Mouse (Mus musculus) limb, embryonic 14.5 days (tissue): ENCODE measurements around the gene Mus81. TPM values are rescaled to one million over a fixed set of nuclear protein-coding genes. Genes with fewer than 3 reads are reported as not detected.

Source experiments
- ATAC-seq: fragments of 200-750 bp; cut with Nextera tagmentation; 2 replicates; pipeline ENCODE4 v1.8.0; 2017; ENCODE audit warnings: low read depth, moderate number of reproducible peaks, moderate TSS enrichment; ENCODE audit not compliant: low FRiP score
- DNase-seq: peaks from one replicate; pipeline ENCODE4 v3.0.0-alpha.2; 2015; ENCODE audit warnings: low spot score
- H3K27ac ChIP-seq: fragments of 300-500 bp; sonication (generic); replicated peaks from 2 replicates; pipeline ENCODE4 v1.5.1; 2014; ENCODE audit warnings: low read depth, mild to moderate bottlenecking, low read length, moderate library complexity, mixed read lengths
- H3K27me3 ChIP-seq: fragments of 300-500 bp; sonication (generic); 2 replicates; pipeline ENCODE4 v1.6.1; 2014; ENCODE audit warnings: low read length, mixed read lengths; ENCODE audit not compliant: control insufficient read depth, insufficient read depth
- H3K36me3 ChIP-seq: fragments of 300-500 bp; sonication (generic); 2 replicates; pipeline ENCODE4 v1.6.1; 2014; ENCODE audit warnings: mild to moderate bottlenecking, low read length, moderate library complexity, mixed read lengths; ENCODE audit not compliant: control insufficient read depth, insufficient read depth
- H3K4me1 ChIP-seq: fragments of 300-500 bp; sonication (generic); 2 replicates; pipeline ENCODE4 v1.6.1; 2014; ENCODE audit warnings: antibody characterized with exemption, low read length, mixed read lengths; ENCODE audit not compliant: control insufficient read depth, insufficient read depth
- H3K4me2 ChIP-seq: fragments of 300-500 bp; sonication (generic); replicated peaks from 2 replicates; pipeline ENCODE4 v1.6.1; 2014; ENCODE audit warnings: low read depth, mild to moderate bottlenecking, low read length, moderate library complexity; ENCODE audit not compliant: severe bottlenecking
- H3K4me3 ChIP-seq: fragments of 300-500 bp; sonication (generic); replicated peaks from 2 replicates; pipeline ENCODE4 v1.5.1; 2014; ENCODE audit warnings: low read length
- H3K9ac ChIP-seq: fragments of 300-500 bp; sonication (generic); 2 replicates; pipeline ENCODE4 v1.6.1; 2014; ENCODE audit warnings: mild to moderate bottlenecking, low read depth, low read length, moderate library complexity; ENCODE audit not compliant: severe bottlenecking
- H3K9me3 ChIP-seq: fragments of 300-500 bp; sonication (generic); 2 replicates; pipeline ENCODE4 v1.6.1; 2016; ENCODE audit warnings: low read length; ENCODE audit not compliant: control insufficient read depth
- POLR2A ChIP-seq: fragments of 200-500 bp; IDR thresholded peaks from 2 replicates; pipeline ENCODE4 v1.8.0; 2012; ENCODE audit warnings: inconsistent platforms, mild to moderate bottlenecking, moderate library complexity, borderline replicate concordance; ENCODE audit not compliant: insufficient read depth, insufficient read length; ENCODE audit errors: extremely low read depth
- WGBS: fragments of 180-500 bp; shearing (Covaris S2); extraction: QIAGEN DNeasy Blood & Tissue Kit; methylation state at CpG from one replicate; pipeline ENCODE4 v1.1.7; 2014; 5-methylcytosine and 5-hydroxymethylcytosine counted together
- polyA plus RNA-seq, 2 experiments: library from polyadenylated mRNA; depleted of rRNA in 1 of 2; stranded (reverse) in 1 of 2; unstranded in 1 of 2; fragments of >200 nt; fragmentation: Nextera tagmentation in 1 of 2; extraction: Ambion mirVana in 1 of 2; gene quantifications; 2 replicates each; pipeline versions ENCODE4 v1.2.1 to v1.2.3; 2012 to 2014

Mus81 gene
- polyA plus RNA-seq (2012; rRNA removed) (40.8 and 53.5 TPM in 2 replicates), polyA plus RNA-seq (2014; fragmentation: Nextera tagmentation; extraction: Ambion mirVana) (33.9 and 38.7 TPM in 2 replicates)

GRCm38 (mm10) chr19:5487768-5488550 is at the start of gene Mus81:
Gene Mus81, minus strand, starts transcription at chr19:5488402.
- peaks cover 43% of the 10 kb centered on the region for H3K36me3 ChIP-seq

GRCm38 (mm10) chr19:5532520-5532919 is 44.3 kb upstream of the Mus81 start:
- TF ChIP-seq POLR2A: no peak
- no peak overlapping the region for H3K4me2 ChIP-seq

More at GRCm38 (mm10) chr19:5487768-5488550, at the start of gene Mus81:
- peaks cover 19% of the 10 kb centered on the region for H3K4me1 ChIP-seq
- peak within 1 kb of the TSS; percentile 77 for H3K4me2 ChIP-seq
- H3K27me3 ChIP-seq: no peaks in the 10 kb centered on the region
- DNase-seq (peak; percentile 96), ATAC-seq (peak; percentile 71)
- peak within 1 kb of the TSS; percentile 93 for H3K27ac ChIP-seq
- TF ChIP-seq POLR2A: peak; percentile 27; the same call in 1 of the 2 replicates
- H3K9me3 ChIP-seq: no peaks in the 10 kb centered on the region
- peak within 1 kb of the TSS; percentile 57 for H3K4me3 ChIP-seq
- WGBS: under 1% methylated on average over 35 of the region's 39 CpGs
- H3K9ac ChIP-seq: peak within 1 kb of the TSS; percentile 48

GRCm38 (mm10) chr19:5530138-5530524 is 41.9 kb upstream of the Mus81 start:
- Histone ChIP-seq H3K27ac (no peak overlapping the region), H3K9me3 (no peaks in the 10 kb centered on the region), H3K27me3 (no peaks in the 10 kb centered on the region), H3K4me2 (no peak overlapping the region), H3K4me1 (peaks cover 4% of the 10 kb centered on the region; the same call in 1 of the 2 replicates), H3K36me3 (no peaks in the 10 kb centered on the region), H3K9ac (no peak overlapping the region), H3K4me3 (no peak overlapping the region)
- WGBS: 54% methylated on average over 7 of the region's 7 CpGs
- no peak for DNase-seq
- TF ChIP-seq POLR2A: no peak
- no peak for ATAC-seq

More at GRCm38 (mm10) chr19:5532520-5532919, 44.3 kb upstream of the Mus81 start:
- ATAC-seq (no peak), DNase-seq (no peak)
- Histone ChIP-seq H3K27me3 (no peaks in the 10 kb centered on the region), H3K27ac (no peak overlapping the region), H3K4me1 (peaks cover 4% of the 10 kb centered on the region; the same call in 1 of the 2 replicates), H3K36me3 (no peaks in the 10 kb centered on the region), H3K9ac (no peak overlapping the region; the same call in 1 of the 2 replicates), H3K4me3 (no peak overlapping the region), H3K9me3 (no peaks in the 10 kb centered on the region)
- WGBS: 63% methylated on average over 8 of the region's 8 CpGs

GRCm38 (mm10) chr19:5529325-5530137 is 41.3 kb upstream of the Mus81 start:
- 11% methylated on average over 20 of the region's 20 CpGs for WGBS
- Histone ChIP-seq H3K9ac (0 out of 2 replicates have a peak overlapping the region, but pooled peaks have one; percentile 13), H3K36me3 (no peaks in the 10 kb centered on the region), H3K4me2 (peak overlapping the region; percentile 37), H3K9me3 (no peaks in the 10 kb centered on the region), H3K27me3 (no peaks in the 10 kb centered on the region), H3K27ac (no peak overlapping the region), H3K4me3 (peak overlapping the region; percentile 4; the same call in 1 of the 2 replicates), H3K4me1 (peaks cover 4% of the 10 kb centered on the region; the same call in 1 of the 2 replicates)
- DNase-seq: peak; percentile 94
- TF ChIP-seq POLR2A: no peak
- peak; percentile 94 for ATAC-seq

GRCm38 (mm10) chr19:5525204-5525603 is 37.0 kb upstream of the Mus81 start:
- Histone ChIP-seq H3K4me1 (peaks cover 4% of the 10 kb centered on the region; the same call in 1 of the 2 replicates), H3K4me2 (no peak overlapping the region), H3K4me3 (no peak overlapping the region), H3K9ac (no peak overlapping the region), H3K27me3 (no peaks in the 10 kb centered on the region), H3K36me3 (no peaks in the 10 kb centered on the region), H3K9me3 (no peaks in the 10 kb centered on the region), H3K27ac (no peak overlapping the region)
- 77% methylated on average over 5 of the region's 5 CpGs for WGBS
- ATAC-seq (no peak), DNase-seq (no peak)
- no peak for TF ChIP-seq POLR2A
